Mouse (Mus musculus) lung, postnatal 25 days (tissue): Measurements from ENCODE around the gene Rapgefl1.
A peak's percentile ranks its signal among the peaks of the same experiment; 100 is the strongest.
"Not testable (repeated sequence)": the region's sequence is repeated elsewhere in the genome, so short reads cannot be mapped to it uniquely, and the experiment has no call there.

Experiments
- DNase-seq: peaks from one replicate; pipeline ENCODE4 v3.0.0; 2022; ENCODE audit warnings: low spot score

The Rapgefl1 gene

GRCm38 (mm10) chr11:98816706-98817239, 19.8 kb upstream of the Rapgefl1 start:
- no peak for DNase-seq

GRCm38 (mm10) chr11:98820968-98821367, 15.6 kb upstream of the Rapgefl1 start:
- DNase-seq, result no peak

- DNase-seq, result not testable (repeated sequence)
These were observed 10.5 kb upstream of the Rapgefl1 start for GRCm38 (mm10) chr11:98826071-98826470.

GRCm38 (mm10) chr11:98827877-98828276, 8.7 kb upstream of the Rapgefl1 start:
- no peak for DNase-seq

GRCm38 (mm10) chr11:98829091-98829775, 7.4 kb upstream of the Rapgefl1 start:
- peak; percentile 55 for DNase-seq

- no peak for DNase-seq
These were observed 6.7 kb upstream of the Rapgefl1 start for GRCm38 (mm10) chr11:98829875-98830274.

GRCm38 (mm10) chr11:98835296-98835695, 1.3 kb upstream of the Rapgefl1 start:
- DNase-seq, result no peak

- peak; percentile 34 for DNase-seq
These were observed 860 bp upstream of the Rapgefl1 start for GRCm38 (mm10) chr11:98835725-98836124.

GRCm38 (mm10) chr11:98836128-98836527, 457 bp upstream of the Rapgefl1 start:
- DNase-seq, result no peak

GRCm38 (mm10) chr11:98837231-98837704, 683 bp downstream of the Rapgefl1 start:
- DNase-seq, result no peak

GRCm38 (mm10) chr11:98837917-98838316, 1.3 kb downstream of the Rapgefl1 start:
- DNase-seq, result no peak

GRCm38 (mm10) chr11:98838512-98838911, 1.9 kb downstream of the Rapgefl1 start:
- DNase-seq, result no peak

GRCm38 (mm10) chr11:98839402-98839801, 2.8 kb downstream of the Rapgefl1 start:
- peak; percentile 31 for DNase-seq

- no peak for DNase-seq
These were observed 3.3 kb downstream of the Rapgefl1 start for GRCm38 (mm10) chr11:98839897-98840296.

GRCm38 (mm10) chr11:98846016-98846415, 9.4 kb downstream of the Rapgefl1 start:
- DNase-seq, result no peak

- no peak for DNase-seq
These were observed 10.4 kb downstream of the Rapgefl1 start for GRCm38 (mm10) chr11:98846865-98847604.

- DNase-seq, result no peak
These were observed 12.8 kb downstream of the Rapgefl1 start for GRCm38 (mm10) chr11:98849196-98849894.

GRCm38 (mm10) chr11:98850100-98851093, 13.8 kb downstream of the Rapgefl1 start:
- DNase-seq, result no peak

- no peak for DNase-seq
These were observed 17.5 kb downstream of the Rapgefl1 start for GRCm38 (mm10) chr11:98854116-98854515.

GRCm38 (mm10) chr11:98854659-98855058, 18.1 kb downstream of the Rapgefl1 start:
- peak; percentile 34 for DNase-seq
